Comparison of ENCODE assay signal across 8 mouse cellular contexts in genomic region chr15:79470583-79470982, GRCm38 (mm10). TPM values are rescaled to one million over a fixed set of nuclear protein-coding genes. Genes with fewer than 3 reads are reported as not detected.
DNase-seq lines count a peak whose midpoint lies in the region; ATAC-seq and TF ChIP-seq lines count a peak whose summit lies in the region.

No protein-coding gene starts in this region.

- peak overlapping the region; percentile 17; the same call in 1 of the 2 replicates for H3K4me2 ChIP-seq in neural tube, embryonic 11.5 days (ENCODE audit: low read depth)
- H3K4me2 ChIP-seq in forebrain, postnatal 0 days (ENCODE audit: low read depth) = peak overlapping the region; percentile 36
- H3K4me2 ChIP-seq in liver, embryonic 13.5 days = peak overlapping the region; percentile 26; the same call in 1 of the 2 replicates

- WGBS in neural tube, embryonic 11.5 days = 31% methylated on average over 17 of the region's 17 CpGs
- WGBS in forebrain, postnatal 0 days = 40% methylated on average over 17 of the region's 17 CpGs
- WGBS in liver, embryonic 13.5 days (ENCODE audit: insufficient replicate concordance) = 22% methylated on average over 17 of the region's 17 CpGs

- no peaks in the 10 kb centered on the region for H3K36me3 ChIP-seq in neural tube, embryonic 11.5 days (ENCODE audit: control insufficient read depth, insufficient read depth, low read length)
- H3K36me3 ChIP-seq in forebrain, postnatal 0 days (ENCODE audit: insufficient read depth) = no peaks in the 10 kb centered on the region
- H3K36me3 ChIP-seq in liver, embryonic 13.5 days = no peaks in the 10 kb centered on the region

- no peak overlapping the region for H3K9ac ChIP-seq in neural tube, embryonic 11.5 days (ENCODE audit: low read length)
- H3K9ac ChIP-seq in forebrain, postnatal 0 days = no peak overlapping the region
- H3K9ac ChIP-seq in liver, embryonic 13.5 days = no peak overlapping the region

- no peaks in the 10 kb centered on the region; the same call in 1 of the 2 replicates for H3K4me1 ChIP-seq in neural tube, embryonic 11.5 days (ENCODE audit: control insufficient read depth, insufficient read depth, low read length)
- H3K4me1 ChIP-seq in forebrain, postnatal 0 days (ENCODE audit: insufficient read depth) = no peaks in the 10 kb centered on the region
- peaks cover 5% of the 10 kb centered on the region; the same call in 1 of the 2 replicates for H3K4me1 ChIP-seq in liver, embryonic 13.5 days (replicated peaks)

- no peaks in the 10 kb centered on the region for H3K27me3 ChIP-seq in neural tube, embryonic 11.5 days (ENCODE audit: control insufficient read depth, insufficient read depth, low read length)
- H3K27me3 ChIP-seq in forebrain, postnatal 0 days (ENCODE audit: insufficient read depth, low read length) = no peaks in the 10 kb centered on the region
- H3K27me3 ChIP-seq in liver, embryonic 13.5 days = peaks cover 6% of the 10 kb centered on the region; the same call in 1 of the 2 replicates

- no peak for TF ChIP-seq CTCF in forebrain, postnatal 0 days (IDR thresholded peaks at IDR 0.05; ENCODE audit: low read depth)

- H3K9me3 ChIP-seq in neural tube, embryonic 11.5 days (ENCODE audit: control insufficient read depth, low read length) = no peaks in the 10 kb centered on the region
- H3K9me3 ChIP-seq in forebrain, postnatal 0 days (ENCODE audit: low read length) = no peaks in the 10 kb centered on the region
- H3K9me3 ChIP-seq in liver, embryonic 13.5 days (replicated peaks) = no peaks in the 10 kb centered on the region

- no peak overlapping the region for H3K4me3 ChIP-seq in neural tube, embryonic 11.5 days (ENCODE audit: low read depth, low read length)
- H3K4me3 ChIP-seq in forebrain, postnatal 0 days (ENCODE audit: low read depth, low read length) = 0 out of 2 replicates have a peak overlapping the region, but pooled peaks have one; percentile 2
- H3K4me3 ChIP-seq in liver, embryonic 13.5 days (replicated peaks) = no peak overlapping the region

- H3K27ac ChIP-seq in neural tube, embryonic 11.5 days (ENCODE audit: low read depth, low read length) = no peak overlapping the region
- H3K27ac ChIP-seq in forebrain, postnatal 0 days (ENCODE audit: low read depth, low read length) = no peak overlapping the region
- H3K27ac ChIP-seq in liver, embryonic 13.5 days = no peak overlapping the region

- ATAC-seq in neural tube, embryonic 11.5 days (ENCODE audit: insufficient read depth, low FRiP score, low TSS enrichment) = no peak
- ATAC-seq in forebrain, postnatal 0 days = no peak
- no peak for ATAC-seq in liver, embryonic 13.5 days (ENCODE audit: low read depth)

- no peak for DNase-seq in neural tube, embryonic 11.5 days (ENCODE audit: low spot score)
- DNase-seq in neural tube, embryonic 10.5 days (ENCODE audit: extremely low spot score, low spot score) = no peak
- DNase-seq in forebrain, postnatal 0 days = no peak
- DNase-seq in liver, embryonic 13.5 days = no peak
- DNase-seq in testis, postnatal 14 days (ENCODE audit: low spot score) = peak; percentile 74
- DNase-seq in cerebellum, adult 11-12 months = no peak
- DNase-seq in thymus, adult 18-20 months = no peak
- DNase-seq in urinary bladder, adult 18-20 months (ENCODE audit: low spot score in 2 of 2) = no peak

RNA-seq across cellular contexts. Expression of gene Csnk1e, which starts 15.2 kb away (rescaled TPM):
- 192 and 213 TPM in 2 replicates for polyA plus RNA-seq in neural tube, embryonic 11.5 days (2014; fragmentation: Nextera tagmentation; extraction: Ambion mirVana)
- 398 and 490 TPM in 2 replicates for total RNA-seq in forebrain, postnatal 0 days (2014; rRNA removed)
- 160 and 248 TPM in 2 replicates for polyA plus RNA-seq in forebrain, postnatal 0 days (2015; fragmentation: Nextera tagmentation; extraction: Ambion mirVana)
- 10.4 and 11.4 TPM in 2 replicates for polyA plus RNA-seq in liver, embryonic 13.5 days (2015; fragmentation: Nextera tagmentation; extraction: Ambion mirVana)

RNA-seq across cellular contexts. Expression of gene Kcnj4, which starts 34.5 kb away (rescaled TPM):
- not detected in 2 replicates for polyA plus RNA-seq in neural tube, embryonic 11.5 days (2014; fragmentation: Nextera tagmentation; extraction: Ambion mirVana)
- 17.3 and 17.8 TPM in 2 replicates for total RNA-seq in forebrain, postnatal 0 days (2014; rRNA removed)
- 0.99 and 1.1 TPM in 2 replicates for polyA plus RNA-seq in forebrain, postnatal 0 days (2015; fragmentation: Nextera tagmentation; extraction: Ambion mirVana)
- polyA plus RNA-seq in liver, embryonic 13.5 days (2015; fragmentation: Nextera tagmentation; extraction: Ambion mirVana) = not detected in 2 replicates

RNA-seq across cellular contexts. Expression of gene Kdelr3, which starts 45.6 kb away (rescaled TPM):
- 12.1 and 16.9 TPM in 2 replicates for polyA plus RNA-seq in neural tube, embryonic 11.5 days (2014; fragmentation: Nextera tagmentation; extraction: Ambion mirVana)
- 3.1 and 5.6 TPM in 2 replicates for total RNA-seq in forebrain, postnatal 0 days (2014; rRNA removed)
- 5.3 and 6.8 TPM in 2 replicates for polyA plus RNA-seq in forebrain, postnatal 0 days (2015; fragmentation: Nextera tagmentation; extraction: Ambion mirVana)
- 6.2 and 6.4 TPM in 2 replicates for polyA plus RNA-seq in liver, embryonic 13.5 days (2015; fragmentation: Nextera tagmentation; extraction: Ambion mirVana)

Comparison
In these comparisons a context has a peak if more than half of its experiments do, and no peak if none do; other contexts are left out.
1. RNA of gene Csnk1e, which starts 15.2 kb away (polyA plus RNA-seq): 160 to 248 TPM in forebrain, postnatal 0 days and 192 to 213 TPM in neural tube, embryonic 11.5 days; 10.4 to 11.4 TPM in liver, embryonic 13.5 days; every median in the first group is over 10 times any median in the second.
2. Peak in every context shown above with its lines, with median percentiles within 50 percentile points of each other: H3K4me2 ChIP-seq.